Mouse (Mus musculus) hindbrain, embryonic 15.5 days (tissue): ENCODE results near the gene Col11a2. TPM values are rescaled to one million over a fixed set of nuclear protein-coding genes. Genes with fewer than 3 reads are reported as not detected.
"Not testable (repeated sequence)": the region's sequence is repeated elsewhere in the genome, so short reads cannot be mapped to it uniquely, and the experiment has no call there.

Source experiments
- ATAC-seq: fragments of 200-750 bp; cut with Nextera tagmentation; 2 replicates; pipeline ENCODE4 v1.8.0; 2017; ENCODE audit warnings: low read depth, moderate number of reproducible peaks, moderate TSS enrichment; ENCODE audit not compliant: low FRiP score
- H3K27ac ChIP-seq: fragments of 300-500 bp; sonication (generic); replicated peaks from 2 replicates; pipeline ENCODE4 v1.5.1; 2015; ENCODE audit warnings: mild to moderate bottlenecking, inconsistent platforms
- H3K27me3 ChIP-seq: fragments of 300-500 bp; sonication (generic); 2 replicates; pipeline ENCODE4 v1.6.1; 2015; ENCODE audit warnings: control low read depth, inconsistent platforms
- H3K36me3 ChIP-seq: fragments of 300-500 bp; sonication (generic); 2 replicates; pipeline ENCODE4 v1.6.1; 2015; ENCODE audit warnings: control low read depth, inconsistent platforms
- H3K4me1 ChIP-seq: fragments of 300-500 bp; sonication (generic); replicated peaks from 2 replicates; pipeline ENCODE4 v1.6.1; 2015; ENCODE audit warnings: control low read depth, inconsistent platforms
- H3K4me2 ChIP-seq: fragments of 300-500 bp; sonication (generic); 2 replicates; pipeline ENCODE4 v1.6.1; 2015; ENCODE audit warnings: moderate library complexity, mild to moderate bottlenecking, inconsistent platforms
- H3K4me3 ChIP-seq: fragments of 300-500 bp; sonication (generic); 2 replicates; pipeline ENCODE4 v1.5.1; 2015; ENCODE audit warnings: mild to moderate bottlenecking, inconsistent platforms
- H3K9ac ChIP-seq: fragments of 300-500 bp; sonication (generic); 2 replicates; pipeline ENCODE4 v1.6.1; 2015; ENCODE audit warnings: inconsistent platforms
- H3K9me3 ChIP-seq: fragments of 300-500 bp; sonication (generic); 2 replicates; pipeline ENCODE4 v1.6.1; 2016; ENCODE audit warnings: control low read depth, inconsistent platforms
- WGBS: fragments of 180-500 bp; shearing (Covaris S2); methylation state at CpG from one replicate; pipeline ENCODE4 v1.1.7; 2015; 5-methylcytosine and 5-hydroxymethylcytosine counted together
- polyA plus RNA-seq: library from polyadenylated mRNA; unstranded; fragments of >200 nt; fragmentation: Nextera tagmentation; extraction: Ambion mirVana; gene quantifications from 2 replicates; pipeline ENCODE4 v1.2.1, GENCODE M21; 2015

Col11a2 gene
- 4.5 and 5.4 TPM in 2 replicates for polyA plus RNA-seq

DNA sequence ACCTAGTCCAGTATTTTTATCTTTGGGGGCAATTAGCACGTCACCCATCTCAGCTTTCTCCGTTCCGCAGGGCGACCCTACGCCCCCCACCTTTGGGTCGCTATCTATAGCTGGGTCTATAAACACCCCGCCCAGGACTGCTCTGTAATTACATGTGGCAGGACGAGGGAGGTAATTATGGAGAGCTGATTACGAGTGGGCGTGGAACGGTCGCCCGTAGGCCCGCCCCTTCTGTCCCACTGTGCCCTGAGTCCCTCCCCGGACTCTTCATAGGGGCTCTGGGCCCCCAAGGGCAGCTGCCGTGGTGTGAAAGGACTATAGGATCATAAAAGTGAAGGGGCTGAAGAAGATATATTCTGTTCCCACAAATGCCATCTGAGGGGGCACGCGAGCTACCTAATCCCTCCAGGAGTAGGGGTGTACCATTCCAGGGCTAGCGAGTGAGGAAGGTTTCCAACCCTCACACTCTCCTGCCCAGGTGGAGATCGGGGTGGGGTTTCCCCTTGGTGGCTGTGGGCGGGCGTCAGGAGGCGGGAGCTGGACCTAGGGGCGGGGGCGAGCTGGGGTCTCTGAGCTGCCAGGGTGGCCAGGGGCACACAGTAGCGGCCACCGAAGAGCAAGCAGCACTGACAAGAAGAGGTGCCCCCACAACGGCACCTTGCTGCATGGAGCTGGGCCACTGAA, at the start of gene Col11a2:
Gene Col11a2, plus strand, starts transcription at position 560 of the 684 bp plus-strand sequence.
- 0 out of 2 replicates have a peak, but pooled peaks cover 6% of the 10 kb centered on the region for H3K27me3 ChIP-seq
- H3K9ac ChIP-seq: peak within 1 kb of the TSS; percentile 41
- peak; percentile 60; the same call in 1 of the 2 replicates for ATAC-seq
- peak within 1 kb of the TSS; percentile 21 for H3K4me3 ChIP-seq
- H3K27ac ChIP-seq: no peak within 1 kb of the TSS
- peak within 1 kb of the TSS; percentile 55 for H3K4me2 ChIP-seq
- peaks cover 30% of the 10 kb centered on the region for H3K36me3 ChIP-seq
- 11% methylated on average over 28 of the region's 28 CpGs for WGBS
- H3K4me1 ChIP-seq: peaks cover 36% of the 10 kb centered on the region
- no peaks in the 10 kb centered on the region for H3K9me3 ChIP-seq

DNA sequence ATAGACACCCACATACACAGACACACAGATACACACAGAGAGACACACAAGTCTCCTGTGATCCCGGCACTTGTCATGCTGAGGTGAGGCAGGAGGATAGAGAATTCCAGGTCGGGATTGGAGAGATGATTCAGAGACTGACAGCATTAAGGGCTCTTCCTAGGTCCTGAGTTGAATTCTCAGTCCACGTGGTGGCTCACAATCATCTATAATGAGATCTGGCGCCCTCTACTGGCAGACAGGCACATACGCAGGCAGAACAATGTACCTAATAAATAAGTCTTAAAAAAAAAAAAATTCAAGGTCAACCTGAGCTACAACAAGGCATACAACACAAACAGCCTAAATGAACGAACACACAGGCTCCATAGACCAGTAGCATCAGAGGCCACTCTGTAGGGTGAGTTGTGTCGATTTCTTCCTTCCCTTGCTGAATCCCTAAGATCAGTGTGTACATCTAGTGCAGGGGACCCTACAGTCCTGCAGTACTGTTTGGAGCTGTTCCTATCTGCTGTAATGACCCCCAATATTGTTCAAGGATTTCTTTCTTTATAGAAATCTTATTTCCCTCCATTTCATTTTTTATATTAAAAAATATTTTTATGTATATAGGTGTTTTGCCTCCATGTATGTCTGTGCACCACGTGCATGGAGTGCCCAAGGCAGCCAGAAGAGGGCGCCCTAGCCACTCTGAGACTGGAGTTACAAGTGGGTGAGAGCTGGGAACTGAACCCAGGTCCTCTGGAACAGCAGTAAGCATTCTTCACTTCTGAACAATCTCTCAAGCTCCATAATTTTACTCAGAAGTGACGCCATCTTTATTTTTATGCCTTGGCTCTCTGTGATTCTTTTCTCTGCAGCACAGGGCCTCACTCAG, 47.2 kb upstream of the Col11a2 start:
- no peaks in the 10 kb centered on the region for H3K36me3 ChIP-seq
- 0 out of 2 replicates have a peak overlapping the region, but pooled peaks have one; percentile 6 for H3K9ac ChIP-seq
- H3K4me1 ChIP-seq: no peaks in the 10 kb centered on the region
- H3K27ac ChIP-seq: no peak overlapping the region
- no peak overlapping the region for H3K4me3 ChIP-seq
- WGBS: 30% methylated on average over 10 of the region's 10 CpGs
- H3K9me3 ChIP-seq: no peaks in the 10 kb centered on the region
- ATAC-seq: peak; percentile 48; the same call in 1 of the 2 replicates
- no peaks in the 10 kb centered on the region for H3K27me3 ChIP-seq
- 0 out of 2 replicates have a peak overlapping the region, but pooled peaks have one; percentile 9 for H3K4me2 ChIP-seq

DNA sequence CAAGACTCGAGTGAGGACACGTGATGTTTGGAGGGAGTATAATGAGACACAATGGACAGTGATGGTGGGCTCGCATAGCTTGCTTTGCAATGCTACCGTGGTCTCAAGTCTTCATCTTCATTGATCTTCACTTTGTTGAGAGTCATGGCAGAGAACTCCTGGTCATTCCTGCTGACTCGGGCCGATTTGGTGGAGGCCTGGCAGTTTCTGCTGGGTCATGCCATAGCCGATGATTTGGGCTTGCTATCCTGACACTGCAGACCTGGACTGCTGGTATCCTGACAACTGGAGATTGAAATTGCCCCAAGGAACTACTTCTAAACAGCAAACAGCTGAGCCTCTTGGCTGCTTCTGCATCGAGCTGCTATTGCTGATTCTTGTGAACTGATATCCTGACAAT, 44.3 kb upstream of the Col11a2 start:
- Histone ChIP-seq H3K27ac (no peak overlapping the region), H3K27me3 (peaks cover 11% of the 10 kb centered on the region; the same call in 1 of the 2 replicates), H3K9ac (no peak overlapping the region), H3K4me3 (no peak overlapping the region), H3K4me1 (peaks cover 9% of the 10 kb centered on the region), H3K36me3 (no peaks in the 10 kb centered on the region), H3K4me2 (no peak overlapping the region), H3K9me3 (no peaks in the 10 kb centered on the region)
- no peak for ATAC-seq
- 88% methylated on average over 8 of the region's 8 CpGs for WGBS

DNA sequence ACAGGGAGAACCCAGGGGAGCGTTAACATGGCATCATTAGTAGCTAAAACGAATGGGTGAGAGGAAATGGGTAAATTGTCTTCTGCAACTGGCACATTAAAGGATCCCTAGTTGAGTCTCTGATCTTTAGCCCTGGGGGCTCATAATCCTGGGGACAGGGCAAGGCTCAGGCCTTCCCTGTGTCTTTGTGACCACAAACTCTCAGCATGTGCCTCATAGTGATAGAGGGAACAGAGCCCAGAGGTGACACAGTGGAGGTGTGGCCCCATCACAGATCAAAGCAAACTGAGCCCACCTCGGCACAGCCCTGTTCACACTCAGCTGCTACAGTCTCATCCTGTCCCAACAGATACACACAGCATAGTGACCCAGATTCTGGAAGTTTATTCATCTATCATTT, 43.6 kb upstream of the Col11a2 start:
- ATAC-seq: no peak
- peaks cover 15% of the 10 kb centered on the region for H3K27me3 ChIP-seq
- 70% methylated on average over 3 of the region's 3 CpGs for WGBS
- no peaks in the 10 kb centered on the region for H3K36me3 ChIP-seq
- no peak overlapping the region for H3K4me2 ChIP-seq
- H3K9me3 ChIP-seq: no peaks in the 10 kb centered on the region
- H3K27ac ChIP-seq: no peak overlapping the region
- no peak overlapping the region for H3K9ac ChIP-seq
- H3K4me1 ChIP-seq: peaks cover 13% of the 10 kb centered on the region
- H3K4me3 ChIP-seq: no peak overlapping the region

DNA sequence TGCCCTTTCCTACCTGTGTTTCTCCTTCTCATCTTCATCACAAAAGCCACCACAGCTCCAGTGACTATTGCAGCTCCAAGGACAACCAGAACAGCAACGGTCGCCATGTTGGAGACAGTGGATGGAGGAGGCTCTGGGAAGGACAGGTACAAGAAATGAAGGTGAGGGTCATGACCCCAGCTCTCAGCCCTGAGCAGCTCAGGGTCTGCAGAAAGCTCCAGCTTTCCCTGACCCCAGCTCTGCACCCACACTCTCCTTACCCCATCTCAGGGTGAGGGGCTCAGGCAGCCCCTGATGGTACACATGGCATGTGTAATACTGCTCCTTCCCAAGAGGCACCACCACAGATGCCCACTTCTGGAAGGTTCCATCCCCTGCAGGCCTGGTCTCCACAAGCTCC, 42.2 kb upstream of the Col11a2 start:
- not testable (repeated sequence) for H3K36me3 ChIP-seq, ATAC-seq, H3K27ac ChIP-seq, H3K9ac ChIP-seq, H3K4me3 ChIP-seq, H3K9me3 ChIP-seq, H3K4me2 ChIP-seq
- H3K4me1 ChIP-seq: peaks cover 13% of the 10 kb centered on the region
- 98% methylated on average over 2 of the region's 2 CpGs for WGBS
- peaks cover 28% of the 10 kb centered on the region for H3K27me3 ChIP-seq

DNA sequence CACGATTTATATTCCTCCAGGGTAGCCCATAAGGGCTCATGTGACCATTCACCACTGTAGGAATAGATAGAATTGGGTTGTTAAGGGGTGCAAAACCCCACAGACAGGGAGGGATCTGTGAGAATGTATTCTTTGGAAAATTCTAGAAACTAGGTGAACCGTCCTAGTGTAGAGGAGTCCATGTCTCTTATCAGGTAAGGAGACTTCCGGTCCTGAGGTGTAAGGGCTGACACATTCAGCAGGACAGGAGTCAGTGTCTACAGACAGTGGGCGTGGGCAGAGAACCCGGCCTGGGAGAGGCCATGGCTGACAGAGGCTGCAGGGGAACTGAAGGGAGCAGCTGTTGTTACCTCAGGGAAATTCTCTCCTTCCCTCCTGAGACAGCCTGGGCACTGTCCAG, 40.5 kb upstream of the Col11a2 start:
- H3K9me3 ChIP-seq, ATAC-seq, H3K9ac ChIP-seq, H3K4me3 ChIP-seq, H3K4me2 ChIP-seq, H3K36me3 ChIP-seq, H3K27ac ChIP-seq: not testable (repeated sequence)
- Histone ChIP-seq H3K27me3 (peaks cover 29% of the 10 kb centered on the region), H3K4me1 (peaks cover 13% of the 10 kb centered on the region)
- 67% methylated on average over 5 of the region's 5 CpGs for WGBS

DNA sequence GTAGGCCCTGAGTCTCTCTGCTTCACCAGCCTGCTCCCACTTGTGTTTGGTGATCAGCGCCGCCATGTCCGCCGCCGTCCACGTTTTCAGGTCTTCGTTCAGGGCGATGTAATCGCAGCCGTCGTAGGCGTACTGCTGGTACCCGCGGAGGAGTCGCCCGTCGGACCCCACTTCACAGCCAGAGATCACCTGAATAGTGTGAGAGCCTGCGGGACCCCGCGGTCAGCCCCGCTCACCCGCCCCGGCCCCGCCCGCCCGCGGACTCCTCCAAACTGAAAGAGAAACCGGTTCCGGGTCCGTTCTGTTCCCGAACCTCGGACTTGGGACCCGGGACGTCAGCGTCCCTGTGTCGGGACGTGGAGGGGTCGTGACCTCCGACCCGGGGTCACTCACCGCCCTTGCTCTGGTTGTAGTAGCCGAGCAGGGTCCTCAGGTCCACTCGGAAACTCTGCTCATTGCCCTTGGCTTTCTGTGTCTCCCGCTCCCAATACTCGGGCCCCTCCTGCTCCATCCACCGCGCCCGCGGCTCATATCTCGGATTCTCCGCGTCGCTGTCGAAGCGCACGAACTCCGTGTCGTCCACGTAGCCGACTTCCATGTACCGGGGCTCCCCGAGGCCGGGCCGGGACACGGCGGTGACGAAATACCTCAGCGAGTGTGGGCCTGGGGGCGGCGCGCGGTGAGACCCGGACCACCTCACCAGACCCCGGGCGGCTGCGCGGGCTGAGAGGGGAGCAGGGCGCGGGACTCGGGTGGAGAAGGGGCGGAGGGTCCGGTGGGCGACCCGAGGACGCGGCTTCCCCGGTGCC, 39.7 kb upstream of the Col11a2 start:
- peak; percentile 30; the same call in 1 of the 2 replicates for ATAC-seq
- peak overlapping the region; percentile 45 for H3K4me3 ChIP-seq
- H3K9ac ChIP-seq: peak overlapping the region; percentile 33
- WGBS: 2% methylated on average over 87 of the region's 87 CpGs
- no peak overlapping the region for H3K27ac ChIP-seq
- no peaks in the 10 kb centered on the region for H3K36me3 ChIP-seq
- H3K9me3 ChIP-seq: no peaks in the 10 kb centered on the region
- H3K27me3 ChIP-seq: peaks cover 29% of the 10 kb centered on the region
- H3K4me2 ChIP-seq: peak overlapping the region; percentile 89
- peaks cover 13% of the 10 kb centered on the region for H3K4me1 ChIP-seq

DNA sequence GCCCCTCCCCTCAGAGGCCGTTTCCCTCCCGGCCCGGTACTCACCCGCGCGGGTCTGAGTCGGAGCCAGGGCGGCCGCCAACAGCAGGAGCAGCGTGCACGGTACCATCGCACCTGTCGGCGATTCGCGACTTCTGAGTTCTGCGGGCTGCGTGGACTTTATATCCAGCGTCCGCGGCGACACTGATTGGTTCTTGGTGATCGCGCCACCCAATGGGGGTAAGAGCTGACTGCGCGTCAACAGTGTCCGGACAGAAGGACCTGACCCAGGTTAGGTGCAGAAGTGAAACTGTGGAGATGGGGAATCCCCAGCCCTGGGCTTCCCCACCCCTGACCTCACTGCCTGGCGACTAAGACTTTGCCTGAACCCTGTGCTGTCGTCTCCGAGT, 39.1 kb upstream of the Col11a2 start, which contains the start of gene H2-K1:
Gene H2-K1, minus strand, starts transcription at position 198 of the 388 bp plus-strand sequence.
- ATAC-seq: peak; percentile 81; the same call in 1 of the 2 replicates
- Histone ChIP-seq H3K4me2 (peak within 1 kb of the TSS; percentile 89), H3K36me3 (no peaks in the 10 kb centered on the region), H3K4me3 (peak within 1 kb of the TSS; percentile 45), H3K27me3 (peaks cover 29% of the 10 kb centered on the region), H3K9me3 (no peaks in the 10 kb centered on the region), H3K27ac (no peak within 1 kb of the TSS), H3K9ac (peak within 1 kb of the TSS; percentile 33), H3K4me1 (peaks cover 13% of the 10 kb centered on the region)
- under 1% methylated on average over 30 of the region's 30 CpGs for WGBS

DNA sequence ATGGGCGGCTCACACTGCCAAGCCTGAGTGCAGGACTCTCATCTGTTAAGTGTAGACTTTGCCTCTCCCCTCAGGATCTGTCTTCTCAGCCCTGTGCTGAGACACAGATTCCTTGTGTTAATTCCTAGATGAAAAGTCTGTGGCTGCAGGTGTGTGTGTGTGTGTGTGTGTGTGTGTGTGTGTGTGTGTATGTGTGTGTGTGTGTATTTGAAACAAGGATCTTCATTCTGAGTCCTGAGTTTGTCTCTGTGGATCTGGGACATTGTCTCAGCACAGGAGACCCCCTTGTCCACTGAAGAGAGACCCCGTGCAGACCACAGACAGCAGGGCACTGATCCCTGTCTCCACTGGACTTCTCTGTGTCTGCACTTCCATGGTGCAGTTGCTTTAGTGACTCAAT, 38.4 kb upstream of the Col11a2 start:
- not testable (repeated sequence) for ATAC-seq, H3K9ac ChIP-seq, H3K36me3 ChIP-seq, H3K9me3 ChIP-seq, H3K4me2 ChIP-seq, H3K4me3 ChIP-seq, H3K27ac ChIP-seq
- Histone ChIP-seq H3K27me3 (peaks cover 29% of the 10 kb centered on the region), H3K4me1 (peaks cover 13% of the 10 kb centered on the region)
- 54% methylated on average over 2 of the region's 2 CpGs for WGBS

DNA sequence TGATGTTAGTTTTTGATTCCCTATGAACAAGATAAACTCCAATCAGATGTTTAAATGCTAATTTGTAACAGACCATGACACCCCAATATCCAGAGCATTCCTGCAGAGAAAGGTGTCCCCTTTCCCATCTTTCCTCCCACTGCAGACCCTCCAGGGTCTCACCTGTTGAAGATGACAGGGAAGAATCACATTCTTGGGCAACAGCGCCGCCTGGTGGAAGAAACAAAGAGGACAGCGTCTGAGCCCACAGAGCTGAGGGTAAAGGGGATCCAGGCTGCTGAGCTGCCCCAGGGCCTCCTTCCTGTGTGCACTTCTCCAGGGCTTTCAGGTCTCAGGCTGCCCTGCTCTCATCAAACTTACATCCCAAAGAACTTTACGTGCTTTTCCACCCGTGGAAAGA, 35.8 kb upstream of the Col11a2 start:
- no peak for ATAC-seq
- Histone ChIP-seq H3K4me2 (no peak overlapping the region), H3K4me3 (no peak overlapping the region), H3K9me3 (no peaks in the 10 kb centered on the region), H3K27me3 (peaks cover 29% of the 10 kb centered on the region), H3K27ac (no peak overlapping the region), H3K4me1 (peaks cover 13% of the 10 kb centered on the region), H3K36me3 (no peaks in the 10 kb centered on the region), H3K9ac (no peak overlapping the region)
- WGBS: 3% methylated on average over 5 of the region's 5 CpGs

DNA sequence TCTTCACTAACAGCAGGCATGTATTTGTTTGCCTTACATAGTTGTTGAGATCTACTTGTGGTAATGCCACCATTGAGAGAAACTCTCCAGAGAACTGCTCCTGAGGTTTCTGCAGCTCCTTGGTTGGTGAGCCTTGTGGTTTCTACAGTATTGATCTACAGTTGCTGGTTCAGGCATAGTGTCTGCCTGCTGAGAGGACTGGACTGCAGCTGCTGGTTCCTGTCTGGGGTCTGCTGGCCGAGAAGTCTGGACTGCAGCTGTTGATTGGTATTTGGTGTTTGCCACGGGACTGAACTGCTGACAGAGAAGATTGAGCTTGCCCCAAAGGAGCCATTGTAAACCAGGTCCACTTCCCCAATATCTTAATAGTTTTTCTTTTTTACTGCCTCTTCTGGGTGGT, 32.7 kb upstream of the Col11a2 start:
- no peaks in the 10 kb centered on the region for H3K4me1 ChIP-seq
- H3K9me3 ChIP-seq: no peaks in the 10 kb centered on the region
- H3K36me3 ChIP-seq: no peaks in the 10 kb centered on the region
- WGBS: 45% methylated on average over 2 of the region's 2 CpGs
- H3K9ac ChIP-seq: no peak overlapping the region
- no peak overlapping the region for H3K4me2 ChIP-seq
- no peak for ATAC-seq
- peaks cover 6% of the 10 kb centered on the region; the same call in 1 of the 2 replicates for H3K27me3 ChIP-seq
- H3K27ac ChIP-seq: no peak overlapping the region
- no peak overlapping the region for H3K4me3 ChIP-seq
